ENCODE assay signal across 25 mouse cellular contexts in genomic region chr14:101661654-101662412, GRCm38 (mm10). TPM values are rescaled to one million over a fixed set of nuclear protein-coding genes. Genes with fewer than 3 reads are reported as not detected.
DNase-seq lines count a peak whose midpoint lies in the region; ATAC-seq and TF ChIP-seq lines count a peak whose summit lies in the region.
"Had no signal": no experiment of that assay in that cellular context is flagged by ENCODE, and none has a peak within 500 bp of the region (broad histone marks: within the 10 kb centered on the region; RNA-seq: fewer than 3 reads in every experiment).

No protein-coding gene starts in this region.

- peak; percentile 90 for TF ChIP-seq EP300 in CH12.LX (IDR thresholded peaks at IDR 0.05; ENCODE audit: low read length)

- ATAC-seq in granulocyte monocyte progenitor cell, adult 5-6 weeks (replicated peaks; ENCODE audit: poor library complexity, severe bottlenecking): peak; percentile 75
- peak; percentile 60 for ATAC-seq in megakaryocyte progenitor cell, adult 5-6 weeks (replicated peaks; ENCODE audit: poor library complexity)
- no peak for ATAC-seq in forebrain, embryonic 15.5 days (replicated peaks)
- ATAC-seq: forebrain, embryonic 13.5 days; intestine, postnatal 0 days; liver, embryonic 12.5 days; liver, postnatal 0 days had no signal

- H3K27me3 ChIP-seq in CH12.LX (replicated peaks): no peaks in the 10 kb centered on the region
- H3K27me3 ChIP-seq in forebrain, embryonic 15.5 days: no peaks in the 10 kb centered on the region
- H3K27me3 ChIP-seq: forebrain, embryonic 13.5 days; heart, embryonic 15.5 days; hindbrain, embryonic 12.5 days; limb, embryonic 13.5 days; liver, embryonic 12.5 days; neural tube, embryonic 12.5 days had no signal

- no peaks in the 10 kb centered on the region for H3K9me3 ChIP-seq in CH12.LX (replicated peaks; ENCODE audit: low read length)
- no peaks in the 10 kb centered on the region for H3K9me3 ChIP-seq in forebrain, embryonic 15.5 days
- H3K9me3 ChIP-seq: forebrain, embryonic 13.5 days; G1E; heart, embryonic 15.5 days; hindbrain, embryonic 12.5 days; limb, embryonic 13.5 days; liver, embryonic 12.5 days; neural tube, embryonic 12.5 days had no signal

- DNase-seq in A20 (ENCODE audit: low read depth, low spot score): peak; percentile 72
- DNase-seq in CH12.LX (ENCODE audit: extremely low read depth): peak; percentile 71
- DNase-seq in testis, postnatal 14 days (ENCODE audit: low spot score): no peak
- no peak for DNase-seq in right cerebral cortex, postnatal 4 days
- DNase-seq in liver: no peak
- DNase-seq: adrenal gland, postnatal 14 days; cerebellum, adult 18-20 months; cerebellum, postnatal 10 days; kidney, adult 9 months; kidney, postnatal 25 days; liver, postnatal 0 days; lung, postnatal 36 days; midbrain, embryonic 14.5 days; thymus, postnatal 4 days had no signal

- no peak for TF ChIP-seq POLR2A in CH12.LX (IDR thresholded peaks at IDR 0.05; ENCODE audit: low read depth, low read length)

- 56% methylated on average over 3 of the region's 3 CpGs for WGBS in forebrain, embryonic 15.5 days

- dilution Hi-C loops in CH12.LX (cut with MboI; ENCODE audit: extremely low pct_ligation_motif_present, extremely low pct_unique_long_range_greater_than_20kb, low sequenced_read_pairs): no loop called here

- in situ Hi-C loops in CH12.LX (cut with MboI; ENCODE audit: low pct_ligation_motif_present, low pct_unique_long_range_greater_than_20kb, low sequenced_read_pairs): no loop called here

- H3K4me1 ChIP-seq in CH12.LX (ENCODE audit: control insufficient read depth in 1 of 2, insufficient read depth in 2 of 2): peaks cover 10 to 77% of the 10 kb centered on the region in 2 experiments
- H3K4me1 ChIP-seq in forebrain, embryonic 15.5 days: no peaks in the 10 kb centered on the region
- H3K4me1 ChIP-seq: forebrain, embryonic 13.5 days; heart, embryonic 15.5 days; hindbrain, embryonic 12.5 days; limb, embryonic 13.5 days; liver, embryonic 12.5 days had no signal

- peaks cover 3 to 53% of the 10 kb centered on the region in 2 experiments for H3K36me3 ChIP-seq in CH12.LX (replicated peaks in 1 of 2; ENCODE audit: control insufficient read depth in 1 of 2, insufficient read depth in 1 of 2, low read length in 1 of 2)
- H3K36me3 ChIP-seq in forebrain, embryonic 15.5 days: peaks cover 18% of the 10 kb centered on the region; the same call in 1 of the 2 replicates

- H3K9ac ChIP-seq in CH12.LX (ENCODE audit: insufficient read depth, low read depth): peak overlapping the region; percentile 9; the same call in 1 of the 2 replicates
- no peak overlapping the region for H3K9ac ChIP-seq in forebrain, embryonic 15.5 days (replicated peaks)
- H3K9ac ChIP-seq: forebrain, embryonic 13.5 days; heart, embryonic 15.5 days; hindbrain, embryonic 12.5 days; limb, embryonic 13.5 days; liver, embryonic 12.5 days; liver, postnatal 0 days; neural tube, embryonic 12.5 days had no signal

- H3K27ac ChIP-seq in CH12.LX (ENCODE audit: insufficient read depth, low read depth): peak overlapping the region; percentile 68
- H3K27ac ChIP-seq in forebrain, embryonic 15.5 days (replicated peaks): no peak overlapping the region
- H3K27ac ChIP-seq: forebrain, embryonic 13.5 days; heart, embryonic 15.5 days; hindbrain, embryonic 12.5 days; limb, embryonic 13.5 days; liver, embryonic 12.5 days; neural tube, embryonic 12.5 days had no signal

- no peak for TF ChIP-seq CTCF in CH12.LX (conservative IDR thresholded peaks at IDR 0.05 in 1 of 2, IDR thresholded peaks at IDR 0.05 in 1 of 2; ENCODE audit: low read depth in 2 of 2, low read length in 2 of 2)

- peaks cover 12% of the 10 kb centered on the region for H3K79me2 ChIP-seq in CH12.LX (replicated peaks; ENCODE audit: control insufficient read depth, extremely low read depth, insufficient read depth, poor library complexity, severe bottlenecking)

- H3K4me2 ChIP-seq in CH12.LX (ENCODE audit: insufficient read depth, low read depth, poor library complexity, severe bottlenecking): peak overlapping the region; percentile 46; the same call in 1 of the 2 replicates
- no peak overlapping the region for H3K4me2 ChIP-seq in forebrain, embryonic 15.5 days (replicated peaks)
- H3K4me2 ChIP-seq: forebrain, embryonic 13.5 days; heart, embryonic 15.5 days; hindbrain, embryonic 12.5 days; limb, embryonic 13.5 days; liver, embryonic 12.5 days; neural tube, embryonic 12.5 days had no signal

- H3K4me3 ChIP-seq in CH12.LX (replicated peaks in 1 of 3; ENCODE audit: low read depth in 2 of 3, low read length in 2 of 3, poor library complexity in 1 of 3): no peak overlapping the region
- no peak overlapping the region for H3K4me3 ChIP-seq in forebrain, embryonic 15.5 days
- H3K4me3 ChIP-seq: forebrain, embryonic 13.5 days; heart, embryonic 15.5 days; hindbrain, embryonic 12.5 days; limb, embryonic 13.5 days; liver, embryonic 12.5 days; neural tube, embryonic 12.5 days had no signal

- no peak for TF ChIP-seq RAD21 in CH12.LX (IDR thresholded peaks at IDR 0.05; ENCODE audit: low read depth, low read length)

TF ChIP-seq in CH12.LX, 34 proteins besides CTCF, POLR2A, EP300 and RAD21 (continues in another document):
- TF ChIP-seq JUN (IDR thresholded peaks at IDR 0.05; ENCODE audit: insufficient read depth, low read depth, low read length) (peak; percentile 49; the same call in 1 of the 2 replicates), PAX5 (IDR thresholded peaks at IDR 0.05; ENCODE audit: low read length) (no peak), NRF1 (IDR thresholded peaks at IDR 0.05; ENCODE audit: low read depth, low read length) (no peak), UBTF (IDR thresholded peaks at IDR 0.05; ENCODE audit: low read depth, low read length) (no peak), ELF1 (IDR thresholded peaks at IDR 0.05; ENCODE audit: low read depth, low read length) (peak; percentile 16; the same call in 1 of the 2 replicates), POLR2AphosphoS2 (IDR thresholded peaks at IDR 0.05; ENCODE audit: low read depth, low read length) (no peak), ZKSCAN1 (IDR thresholded peaks at IDR 0.05; ENCODE audit: borderline replicate concordance, low read depth, low read length) (no peak), MAFK (IDR thresholded peaks at IDR 0.05; ENCODE audit: insufficient replicate concordance, low read length) (no peak), CHD1 (IDR thresholded peaks at IDR 0.05; ENCODE audit: low read depth, low read length) (no peak), TBP (conservative IDR thresholded peaks at IDR 0.05; ENCODE audit: low read depth, low read length) (0 out of 2 replicates have a peak, but pooled peaks have one; percentile 24), ZMIZ1 (IDR thresholded peaks at IDR 0.05; ENCODE audit: low read depth, low read length) (no peak), MEF2A (IDR thresholded peaks at IDR 0.05; ENCODE audit: borderline replicate concordance, low read depth, low read length) (peak; percentile 59; the same call in 1 of the 2 replicates), USF2 (conservative IDR thresholded peaks at IDR 0.05; ENCODE audit: low read depth, low read length) (no peak), SIN3A (IDR thresholded peaks at IDR 0.05; ENCODE audit: low read length) (no peak), TCF12 (IDR thresholded peaks at IDR 0.05; ENCODE audit: low read depth, low read length) (0 out of 2 replicates have a peak, but pooled peaks have one; percentile 22), ETS1 (conservative IDR thresholded peaks at IDR 0.05; ENCODE audit: low read depth, low read length) (peak; percentile 68), E2F4 (IDR thresholded peaks at IDR 0.05; ENCODE audit: insufficient replicate concordance, low read depth, low read length) (no peak), USF1 (IDR thresholded peaks at IDR 0.05; ENCODE audit: low read depth, low read length) (no peak), MAX (IDR thresholded peaks at IDR 0.05; ENCODE audit: low read length) (peak; percentile 33; the same call in 1 of the 2 replicates), MAZ (IDR thresholded peaks at IDR 0.05; ENCODE audit: low read depth, low read length) (no peak), ZNF384 (IDR thresholded peaks at IDR 0.05; ENCODE audit: low read depth, low read length) (no peak; the same call in 1 of the 2 replicates), KAT2A (IDR thresholded peaks at IDR 0.05; ENCODE audit: insufficient replicate concordance, low read length) (no peak), NELFE (IDR thresholded peaks at IDR 0.05; ENCODE audit: low read depth, low read length) (no peak), MXI1 (IDR thresholded peaks at IDR 0.05; ENCODE audit: low read depth, low read length) (peak; percentile 16; the same call in 1 of the 2 replicates)

RNA-seq across cellular contexts. Expression of gene Uchl3, which starts 8.1 kb away (rescaled TPM):
- total RNA-seq in CH12.LX (2012; rRNA removed) (101 and 114 TPM in 2 replicates), CH12.LX (2014; rRNA removed) (326 and 362 TPM in 2 replicates)
- polyA plus RNA-seq in CH12.LX (2012; ENCODE audit: insufficient read length, low read depth): 165 and 169 TPM in 2 replicates
- total RNA-seq in granulocyte monocyte progenitor cell, adult 5-6 weeks (2014; fragmentation: Nextera tagmentation): 77.2 and 95.6 TPM in 2 replicates
- 77.1 and 82.4 TPM in 2 replicates for total RNA-seq in granulocyte monocyte progenitor cell, adult 5-6 weeks (2017)
- 105 and 128 TPM in 2 replicates for total RNA-seq in megakaryocyte progenitor cell, adult 5-6 weeks (2015)
- 56.0 and 81.0 TPM in 2 replicates for total RNA-seq in megakaryocyte progenitor cell, adult 5-6 weeks (2017)
- polyA plus RNA-seq in forebrain, embryonic 15.5 days (2015; fragmentation: Nextera tagmentation; extraction: Ambion mirVana): 222 and 223 TPM in 2 replicates

RNA-seq across cellular contexts. Expression of gene Commd6, which starts 21.3 kb away (rescaled TPM):
- total RNA-seq in CH12.LX (2012; rRNA removed) (53.0 and 56.6 TPM in 2 replicates), CH12.LX (2014; rRNA removed) (125 and 128 TPM in 2 replicates)
- 59.8 and 75.4 TPM in 2 replicates for polyA plus RNA-seq in CH12.LX (2012; ENCODE audit: insufficient read length, low read depth)
- 32.5 and 49.6 TPM in 2 replicates for total RNA-seq in granulocyte monocyte progenitor cell, adult 5-6 weeks (2014; fragmentation: Nextera tagmentation)
- total RNA-seq in granulocyte monocyte progenitor cell, adult 5-6 weeks (2017): 27.4 and 28.2 TPM in 2 replicates
- 45.3 and 59.3 TPM in 2 replicates for total RNA-seq in megakaryocyte progenitor cell, adult 5-6 weeks (2015)
- 21.8 and 39.9 TPM in 2 replicates for total RNA-seq in megakaryocyte progenitor cell, adult 5-6 weeks (2017)
- 101 and 103 TPM in 2 replicates for polyA plus RNA-seq in forebrain, embryonic 15.5 days (2015; fragmentation: Nextera tagmentation; extraction: Ambion mirVana)

RNA-seq across cellular contexts. Expression of gene Tbc1d4, which starts 52.8 kb away (rescaled TPM):
- total RNA-seq in CH12.LX (2012; rRNA removed) (18.5 and 20.6 TPM in 2 replicates), CH12.LX (2014; rRNA removed) (72.9 and 76.5 TPM in 2 replicates)
- 64.3 and 71.0 TPM in 2 replicates for polyA plus RNA-seq in CH12.LX (2012; ENCODE audit: insufficient read length, low read depth)
- total RNA-seq in granulocyte monocyte progenitor cell, adult 5-6 weeks (2014; fragmentation: Nextera tagmentation): 11.1 and 14.7 TPM in 2 replicates
- total RNA-seq in granulocyte monocyte progenitor cell, adult 5-6 weeks (2017): 6.2 and 10.2 TPM in 2 replicates
- total RNA-seq in megakaryocyte progenitor cell, adult 5-6 weeks (2015): 9.4 and 11.5 TPM in 2 replicates
- total RNA-seq in megakaryocyte progenitor cell, adult 5-6 weeks (2017): 7.5 and 8.1 TPM in 2 replicates
- 9.1 and 9.2 TPM in 2 replicates for polyA plus RNA-seq in forebrain, embryonic 15.5 days (2015; fragmentation: Nextera tagmentation; extraction: Ambion mirVana)
- polyA plus RNA-seq: G1E had no signal

Comparison
In these comparisons a context has a peak if more than half of its experiments do, and no peak if none do; other contexts are left out.
1. DNase-seq: peak in A20 (single experiment) and CH12.LX (single experiment); none in testis, postnatal 14 days (single experiment), right cerebral cortex, postnatal 4 days (single experiment) and liver (single experiment).